Mouse (Mus musculus) embryo, embryonic 11 days (tissue): ENCODE data around the gene Prrc2a.
A peak's percentile ranks its signal among the peaks of the same experiment; 100 is the strongest.
"Not testable (repeated sequence)": the region's sequence is repeated elsewhere in the genome, so short reads cannot be mapped to it uniquely, and the experiment has no call there.

ENCODE experiments used
- DNase-seq: peaks from one replicate; pipeline ENCODE4 v3.0.0-alpha.2; 2015

Prrc2a gene

DNA sequence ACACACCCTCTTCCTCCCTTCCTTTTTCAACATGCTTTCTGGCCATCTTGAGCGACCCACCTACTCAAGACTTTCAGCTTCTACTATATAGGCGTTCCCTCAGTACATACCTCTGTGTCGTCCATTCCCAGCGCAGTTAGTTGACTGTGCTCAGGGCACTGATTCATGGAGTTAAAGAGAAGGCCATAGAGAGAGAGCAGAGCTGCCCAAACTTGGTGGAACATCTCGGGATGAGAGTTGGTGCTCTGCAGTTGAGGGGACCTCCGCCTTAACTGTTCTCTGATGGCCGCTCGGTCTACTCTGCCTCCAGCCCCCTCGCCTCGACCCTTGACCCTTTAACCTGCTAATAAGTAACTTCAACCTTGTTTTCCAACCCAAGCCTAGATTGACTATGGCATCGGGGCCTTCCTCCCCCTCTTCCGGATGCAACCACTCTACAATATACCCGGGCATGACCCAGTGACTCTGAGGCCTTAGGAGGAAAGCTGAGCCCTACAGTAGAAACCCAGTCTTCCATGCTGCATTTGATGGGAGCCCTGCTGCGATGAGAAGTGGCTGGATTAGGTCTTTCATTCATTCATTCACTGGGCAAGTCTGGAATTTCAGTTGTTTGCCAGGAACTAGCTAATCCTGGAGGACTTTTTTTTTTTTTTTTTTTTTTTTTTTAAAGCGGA lies 33.1 kb downstream of the Prrc2a start, which contains the start of gene Apom:
Gene Apom (minus strand): TSS at position 551 of the 674 bp plus-strand sequence.
- no peak for DNase-seq

DNA sequence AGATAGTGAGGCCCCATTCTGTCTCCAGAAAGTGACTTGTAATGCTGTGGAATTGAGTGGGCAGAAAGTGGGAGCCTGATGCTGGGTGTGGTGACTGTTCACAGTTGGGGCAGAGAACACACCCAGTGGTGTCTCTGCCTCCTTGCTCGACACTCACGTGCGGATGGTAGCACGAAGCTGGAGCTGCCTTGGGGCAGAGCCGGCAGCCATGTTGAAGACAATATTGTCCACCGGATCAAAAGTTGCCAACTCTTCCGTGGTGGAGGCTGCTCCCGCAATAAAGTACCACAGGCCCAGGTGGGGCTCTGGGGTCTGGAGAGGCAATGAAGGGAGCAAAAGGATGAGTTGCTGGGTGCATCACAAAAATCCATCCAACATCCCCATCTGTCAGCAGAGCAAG lies 33.7 kb downstream of the Prrc2a start:
- DNase-seq, result no peak

DNA sequence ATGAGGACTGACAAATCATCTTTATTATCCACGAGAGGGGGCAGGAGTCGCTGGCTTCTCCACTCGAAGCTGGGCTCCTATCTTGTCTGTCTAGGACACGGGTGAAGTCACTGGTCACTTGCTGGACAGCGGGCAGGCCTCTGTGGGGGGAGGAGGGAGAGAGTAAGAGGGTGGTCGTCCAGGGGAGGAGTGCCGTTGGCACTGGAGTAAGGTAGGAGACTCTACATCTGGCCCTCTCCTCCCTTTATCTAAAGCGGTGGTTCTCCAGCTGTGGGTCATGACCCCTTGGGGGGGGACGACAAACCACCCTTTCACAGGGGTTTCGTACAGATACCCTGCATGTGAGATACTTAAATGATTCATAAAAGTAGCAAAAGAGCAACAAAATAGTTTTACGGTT lies 35.7 kb downstream of the Prrc2a start:
- DNase-seq, result no peak

DNA sequence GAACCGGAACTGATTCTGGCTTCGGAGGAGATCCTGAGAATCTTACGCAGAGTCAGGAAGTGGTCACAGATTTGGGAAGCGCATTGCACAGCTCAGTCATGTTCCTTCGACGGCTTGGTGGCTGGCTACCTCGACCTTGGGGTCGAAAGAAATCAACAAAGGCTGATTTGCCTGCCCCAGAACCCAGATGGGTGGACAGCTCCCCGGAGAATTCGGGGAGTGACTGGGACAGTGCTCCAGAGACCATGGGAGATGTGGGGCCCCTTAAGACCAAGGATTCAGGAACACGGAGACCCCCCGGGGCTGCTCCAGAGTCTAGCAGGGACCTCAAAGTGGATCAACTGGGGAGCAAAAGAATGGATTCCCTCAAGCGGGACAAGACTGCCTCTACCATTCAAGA lies 37.7 kb downstream of the Prrc2a start:
- no peak for DNase-seq

DNA sequence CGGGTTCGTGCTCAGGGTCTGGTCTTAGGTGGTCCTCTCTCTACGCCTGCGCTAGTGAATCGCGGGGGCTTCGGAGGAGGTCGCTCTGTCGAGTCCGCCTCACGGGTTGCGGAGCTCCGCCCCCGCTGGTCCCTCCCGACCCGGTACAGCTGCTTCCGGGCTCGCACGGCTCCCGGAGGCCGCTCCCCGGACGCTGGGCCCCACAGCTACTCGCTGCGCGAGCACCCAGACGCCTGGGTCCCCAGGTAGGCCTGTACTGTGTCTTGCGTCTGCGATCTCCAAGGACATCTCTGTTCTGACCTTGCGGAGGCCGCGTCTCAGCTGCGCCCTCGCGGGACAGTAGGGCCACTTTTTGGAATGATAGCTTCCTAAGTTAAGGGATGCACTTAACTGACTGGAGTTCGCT lies 38.5 kb downstream of the Prrc2a start, which contains the start of gene D17H6S53E:
Gene D17H6S53E (plus strand): TSS at position 168 of the 406 bp plus-strand sequence.
- peak; percentile 88 for DNase-seq

DNA sequence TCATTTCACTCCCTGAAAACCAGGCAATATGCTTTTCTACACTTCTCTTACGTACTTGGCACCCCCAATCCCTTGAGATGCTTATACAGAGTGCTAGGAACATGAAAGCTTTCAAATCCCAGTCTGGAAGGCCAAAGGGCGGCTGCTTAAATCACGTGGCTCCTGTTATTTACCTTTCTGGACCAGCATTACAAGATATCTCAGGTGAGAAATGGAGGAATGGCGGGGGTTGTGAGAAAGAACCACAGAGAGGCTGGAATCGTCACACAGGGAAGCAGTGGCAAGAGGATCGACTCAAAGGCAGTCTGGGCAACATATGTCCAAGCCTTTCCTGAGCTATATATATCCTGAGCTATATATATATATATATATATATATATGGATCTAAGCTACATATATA lies 39.1 kb downstream of the Prrc2a start:
- no peak for DNase-seq

DNA sequence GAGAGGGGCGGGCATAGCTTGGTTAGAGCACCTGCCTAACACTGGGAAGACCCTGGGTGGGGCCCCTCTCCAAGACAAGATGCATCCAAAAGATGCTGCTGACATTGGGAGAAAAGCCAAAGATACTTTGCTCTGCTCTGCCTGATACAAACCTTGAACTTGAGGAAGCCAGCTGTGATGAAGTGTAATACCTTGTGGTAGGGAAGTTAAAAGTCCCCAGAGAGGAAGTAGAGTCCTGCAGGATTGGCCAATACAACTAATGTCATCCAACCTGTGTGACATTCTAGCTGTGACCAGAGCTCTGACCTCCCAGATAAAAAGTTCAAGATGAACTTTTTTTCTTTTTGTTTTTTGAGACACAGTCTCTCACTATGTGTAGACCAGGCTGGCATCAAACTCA lies 39.6 kb downstream of the Prrc2a start:
- DNase-seq, result no peak

DNA sequence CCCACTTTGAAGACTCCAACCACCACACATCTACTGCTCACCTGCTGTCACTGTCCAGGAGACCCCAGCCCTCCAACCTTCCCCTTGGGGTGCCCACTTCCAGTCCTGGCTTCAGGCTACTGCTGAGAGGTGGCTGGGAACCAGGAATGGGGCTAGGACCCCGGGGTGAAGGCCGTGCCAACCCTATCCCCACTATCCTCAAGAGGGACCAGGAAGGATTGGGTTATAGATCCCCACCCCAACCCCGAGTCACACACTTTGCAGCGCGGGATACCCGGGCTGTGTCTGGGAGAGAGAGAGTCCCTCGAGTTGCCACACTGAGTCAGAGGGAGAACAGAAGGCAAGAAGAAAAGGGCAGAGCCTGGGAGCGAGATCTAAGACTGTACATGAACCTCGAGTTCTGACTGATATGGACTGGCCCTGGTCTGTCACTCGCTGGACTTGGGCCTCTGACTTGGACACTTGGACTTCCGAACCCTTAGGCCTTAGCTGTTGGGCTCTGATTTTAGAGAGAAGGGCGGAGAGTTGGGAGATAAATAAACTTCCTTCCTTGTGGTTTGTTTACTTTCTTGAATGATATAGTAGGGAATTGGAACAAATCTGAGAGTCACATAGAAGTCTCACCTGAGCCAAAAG lies 40.3 kb downstream of the Prrc2a start:
- DNase-seq, result not testable (repeated sequence)

DNA sequence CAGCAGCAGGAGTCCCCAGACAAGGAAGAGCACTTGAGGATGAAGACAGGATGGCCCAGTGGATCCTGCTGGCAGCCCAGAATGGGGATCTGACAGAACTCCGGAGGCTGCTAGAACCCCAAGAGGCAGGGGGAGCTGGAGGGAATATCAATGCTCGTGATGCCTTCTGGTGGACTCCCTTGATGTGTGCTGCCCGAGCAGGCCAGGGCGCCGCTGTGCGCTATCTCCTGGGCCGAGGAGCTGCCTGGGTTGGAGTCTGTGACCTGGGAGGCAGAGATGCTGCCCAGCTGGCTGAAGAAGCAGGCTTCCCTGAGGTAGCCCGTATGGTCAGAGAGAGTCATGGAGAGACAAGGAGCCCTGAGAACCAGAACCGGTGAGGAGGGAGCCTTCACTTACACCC lies 41.4 kb downstream of the Prrc2a start:
- not testable (repeated sequence) for DNase-seq

DNA sequence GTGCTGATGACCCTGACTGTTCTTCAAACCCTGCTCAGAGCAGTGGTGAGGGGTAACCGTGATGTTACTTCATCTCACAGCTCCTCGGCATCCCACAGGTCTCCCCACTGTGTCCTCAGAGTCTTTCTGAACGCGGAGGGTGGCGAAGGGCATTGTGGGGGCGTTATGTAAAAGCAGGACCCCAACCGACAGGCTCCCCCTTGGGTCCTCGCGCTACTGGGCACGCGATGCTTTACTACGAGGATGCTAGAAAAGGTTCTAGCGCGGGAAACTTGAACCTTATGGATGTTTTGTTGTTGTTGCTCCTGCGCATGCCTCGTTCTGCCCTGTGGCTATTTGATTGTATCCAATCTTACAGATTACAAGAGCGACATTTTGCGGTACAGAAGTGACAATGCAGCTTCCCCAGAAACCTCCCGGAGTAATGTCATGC lies 42.8 kb downstream of the Prrc2a start, which contains the start of gene Csnk2b:
Gene Csnk2b (minus strand): TSS at position 183 of the 433 bp plus-strand sequence.
- DNase-seq, result peak; percentile 79

DNA sequence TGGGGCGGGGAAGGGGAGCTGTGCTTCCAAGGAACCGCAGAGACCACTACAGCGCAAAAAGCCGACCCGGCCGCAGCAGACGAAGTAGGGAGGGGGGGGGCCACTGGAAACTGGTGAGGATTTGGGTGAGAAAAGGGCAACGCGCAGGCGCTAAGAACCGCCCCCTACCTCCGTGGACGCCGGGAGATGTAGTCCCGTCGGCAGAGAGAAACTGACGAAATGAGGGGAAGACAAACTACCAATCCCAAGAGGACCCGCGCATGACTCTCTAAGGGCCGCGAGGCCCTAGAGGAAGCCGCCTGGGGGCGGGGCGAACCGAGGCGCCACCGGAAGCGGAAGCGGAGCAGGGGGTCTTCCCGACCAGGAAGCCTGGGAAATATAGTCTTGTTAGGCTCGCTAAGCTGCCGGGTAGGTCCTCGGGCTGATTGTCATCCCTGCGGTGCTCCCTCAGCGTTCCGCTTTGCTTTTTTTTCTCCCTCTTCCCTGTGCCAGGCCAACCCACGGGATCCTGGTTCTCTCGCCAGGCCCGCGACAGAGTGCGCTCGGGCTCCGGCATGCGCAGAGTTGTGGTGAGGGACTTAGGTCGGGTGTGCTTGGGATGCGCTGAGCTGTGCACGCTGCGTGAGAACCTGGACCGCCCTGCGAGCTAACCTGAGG lies 43.4 kb downstream of the Prrc2a start, which contains the start of gene Gpank1:
Gene Gpank1 (plus strand): TSS at position 313 of the 657 bp plus-strand sequence.
- peak; percentile 100 for DNase-seq

DNA sequence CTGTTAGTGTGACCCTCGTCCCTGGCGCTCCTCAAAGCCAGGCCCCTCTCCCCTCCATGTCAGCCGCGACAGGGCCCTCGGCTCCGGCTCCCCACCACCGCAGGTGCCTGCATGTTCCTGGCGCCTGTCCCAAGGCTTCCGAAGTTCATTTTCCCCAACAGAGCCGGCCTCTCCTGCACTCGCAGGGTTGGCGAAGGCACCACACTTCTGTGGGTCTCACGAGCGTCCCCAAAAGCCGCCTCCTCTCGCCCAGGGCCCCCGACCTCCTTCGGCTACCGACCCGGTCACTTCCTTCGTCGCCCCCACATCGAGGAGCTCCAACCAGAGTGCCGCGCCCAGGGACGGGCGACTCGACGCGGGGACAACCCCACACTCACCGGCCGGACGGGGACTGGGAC lies 44.0 kb downstream of the Prrc2a start:
- DNase-seq, result no peak

DNA sequence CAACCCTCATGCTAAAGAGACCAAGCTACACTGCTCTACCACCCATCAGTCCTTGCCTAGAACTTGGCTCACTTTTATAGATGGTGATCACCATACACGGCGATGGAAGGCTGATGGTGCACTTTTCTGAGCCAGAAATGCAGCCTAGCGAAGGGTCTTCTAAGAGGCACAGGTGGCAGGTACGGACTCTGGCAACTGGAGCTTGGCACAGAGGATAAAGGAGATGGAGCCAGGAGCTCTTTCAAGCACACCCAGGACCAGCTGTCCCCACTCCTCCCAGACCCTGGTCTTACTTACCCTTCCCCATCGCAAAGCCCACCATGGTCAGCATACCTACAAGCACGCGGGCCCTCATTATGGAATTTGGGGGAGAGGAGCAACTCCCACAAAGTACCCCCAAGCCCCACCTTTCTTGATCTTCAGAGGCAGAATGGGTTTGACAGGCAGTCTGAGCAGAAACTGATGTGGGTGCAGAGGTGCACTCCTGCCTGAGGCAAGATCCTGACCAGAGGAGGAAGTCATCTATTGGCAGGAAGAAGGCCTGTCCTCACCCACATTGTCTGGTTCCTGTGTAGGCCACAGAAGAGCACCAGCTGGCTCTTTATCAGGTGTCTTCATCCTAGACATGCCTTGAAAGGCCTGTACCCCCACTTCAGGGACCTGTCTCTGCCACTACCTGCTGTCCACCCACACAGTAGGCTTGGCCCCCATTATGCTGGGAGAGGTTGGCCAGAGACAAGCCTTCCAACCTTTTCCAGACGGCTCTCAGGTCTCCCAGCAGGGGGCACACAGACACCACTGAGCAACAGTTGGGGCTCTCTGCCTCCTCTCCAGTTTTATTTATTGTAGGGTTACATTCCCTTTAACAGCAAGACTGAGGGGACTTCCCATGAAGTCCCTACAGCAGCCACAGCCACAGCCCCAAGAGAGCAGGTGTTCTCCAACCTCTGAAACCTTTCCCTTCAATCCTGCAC lies 49.4 kb downstream of the Prrc2a start, which contains the start of gene Ly6g5b:
Gene Ly6g5b (minus strand): TSS at position 383 of the 974 bp plus-strand sequence.
- no peak for DNase-seq

DNA sequence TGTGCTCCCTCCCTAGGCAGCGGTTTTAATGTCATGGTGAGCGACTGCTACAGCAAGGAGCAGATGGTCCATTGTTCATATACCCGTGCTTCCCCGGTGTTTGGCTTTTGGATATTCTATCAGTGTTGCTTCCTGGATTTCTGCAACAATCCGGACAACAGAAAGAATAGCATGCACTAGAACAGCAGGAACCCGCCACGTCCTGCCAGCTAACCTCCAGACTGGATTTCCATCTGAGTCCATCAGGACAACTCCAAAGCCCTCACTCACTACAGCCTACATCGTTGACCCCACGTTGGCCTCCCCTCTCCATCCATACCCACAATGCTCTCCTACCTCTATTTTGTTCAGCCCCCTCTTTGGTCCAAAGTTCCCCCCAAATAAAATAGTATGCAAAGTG lies 52.9 kb downstream of the Prrc2a start:
- no peak for DNase-seq

DNA sequence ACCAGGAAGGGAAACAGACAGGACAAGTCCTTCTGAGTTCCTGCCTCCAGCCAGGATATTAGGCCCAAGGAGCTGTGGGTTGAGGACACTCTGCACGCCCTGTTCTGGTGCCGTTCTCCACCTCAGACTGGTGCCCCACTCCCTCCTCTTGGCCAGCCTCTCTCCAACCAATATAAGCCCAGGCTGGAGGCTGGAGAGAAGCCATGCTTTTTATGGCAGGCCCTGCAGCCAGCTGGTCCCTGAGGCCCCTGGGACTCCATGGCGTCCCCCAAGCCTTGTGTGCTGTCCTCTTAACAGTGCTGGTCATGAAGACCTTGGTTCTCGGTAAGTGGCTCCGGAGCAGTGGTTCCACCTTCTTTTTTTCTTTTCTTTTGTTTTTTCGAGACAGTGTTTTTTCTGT lies 56.6 kb downstream of the Prrc2a start, which contains the start of gene Ly6g5c:
Gene Ly6g5c (plus strand): TSS at position 183 of the 400 bp plus-strand sequence.
- DNase-seq, result no peak

DNA sequence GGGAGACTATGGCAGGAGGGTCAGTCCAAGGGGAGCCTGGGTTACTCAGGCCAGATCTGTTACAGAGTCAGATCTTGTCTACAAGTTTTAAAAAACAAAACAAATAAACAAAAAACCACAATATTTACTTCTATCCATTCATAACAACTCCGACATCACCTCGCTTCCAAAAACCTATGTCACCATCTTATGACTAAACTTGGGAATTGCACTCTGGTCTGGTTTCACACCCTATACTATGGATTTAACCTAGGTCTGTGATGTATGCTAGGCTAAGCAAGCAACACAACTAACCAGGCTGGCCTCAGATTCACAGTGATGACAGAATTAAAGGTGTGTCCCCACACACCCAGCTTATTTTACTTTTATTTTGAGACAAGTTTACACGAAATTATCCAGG lies 58.2 kb downstream of the Prrc2a start:
- DNase-seq, result no peak

DNA sequence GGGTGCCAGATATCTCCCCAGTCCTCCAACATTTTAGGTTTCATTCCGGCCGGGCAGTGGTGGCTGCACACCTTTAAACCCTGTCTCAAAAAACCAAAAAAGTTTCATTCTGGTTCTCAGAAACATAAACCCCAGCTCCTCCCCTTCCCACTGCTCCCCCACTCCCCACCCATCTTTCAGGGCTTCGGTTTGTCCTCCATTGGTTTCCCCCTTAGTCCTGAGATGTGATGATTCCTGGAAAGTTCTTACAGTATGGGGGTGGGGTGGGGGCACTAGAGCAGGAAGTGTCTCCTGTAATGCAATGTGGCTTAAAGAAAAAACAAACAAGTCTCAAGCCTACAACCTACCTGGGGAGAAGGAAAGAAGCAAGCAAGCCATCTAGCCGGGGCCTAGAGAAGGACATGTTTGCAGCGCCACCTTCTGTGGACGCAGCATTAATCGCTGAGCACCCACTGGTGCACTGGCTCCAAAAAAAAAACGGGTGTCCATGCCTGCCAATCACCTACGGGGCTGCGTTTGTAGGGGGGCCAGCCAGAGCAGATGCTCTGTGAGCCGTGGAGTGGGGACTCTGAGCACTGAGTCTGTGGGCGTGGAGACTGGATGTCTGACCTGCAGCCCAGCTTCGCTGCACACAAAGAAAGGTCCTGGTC lies 58.8 kb downstream of the Prrc2a start:
- DNase-seq, result peak; percentile 73

DNA sequence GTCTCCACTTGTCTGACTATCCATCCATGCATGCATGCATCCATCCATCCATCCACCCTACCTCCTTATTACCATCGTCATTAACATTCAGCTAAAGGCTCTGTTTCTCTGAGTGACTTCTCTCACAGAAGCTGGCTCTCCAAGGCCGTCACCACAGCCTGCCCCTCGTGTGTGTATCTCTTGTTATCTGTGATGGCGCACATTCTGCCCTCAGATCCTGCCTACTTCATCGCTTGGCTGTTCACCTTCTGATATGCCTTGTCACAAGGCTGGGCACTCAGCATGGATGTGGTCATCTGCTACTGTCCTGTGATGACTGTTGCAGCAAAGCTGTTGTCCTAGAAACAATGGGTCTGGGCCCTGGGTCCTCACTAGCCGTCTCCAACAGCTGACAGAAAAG lies 59.9 kb downstream of the Prrc2a start:
- no peak for DNase-seq

DNA sequence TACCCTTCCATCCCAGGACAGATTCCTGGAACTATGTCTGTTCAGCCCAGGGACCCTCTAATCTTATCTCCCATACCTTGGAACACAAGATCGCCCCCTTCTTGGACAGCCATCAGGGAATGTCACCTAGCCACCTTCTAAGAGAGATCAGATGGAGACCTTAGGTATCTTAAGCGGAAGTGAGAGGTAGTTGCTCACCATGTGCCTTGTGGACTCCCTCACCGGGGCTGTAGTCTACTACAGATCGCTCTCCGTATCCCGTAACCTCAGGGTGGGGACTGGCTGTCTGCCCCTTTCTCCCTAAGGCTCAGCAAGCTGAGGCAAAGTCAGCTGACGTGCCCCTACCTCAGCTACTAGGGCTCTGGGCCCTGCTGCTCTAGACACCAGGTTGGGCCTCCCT lies 60.6 kb downstream of the Prrc2a start:
- DNase-seq, result no peak

DNA sequence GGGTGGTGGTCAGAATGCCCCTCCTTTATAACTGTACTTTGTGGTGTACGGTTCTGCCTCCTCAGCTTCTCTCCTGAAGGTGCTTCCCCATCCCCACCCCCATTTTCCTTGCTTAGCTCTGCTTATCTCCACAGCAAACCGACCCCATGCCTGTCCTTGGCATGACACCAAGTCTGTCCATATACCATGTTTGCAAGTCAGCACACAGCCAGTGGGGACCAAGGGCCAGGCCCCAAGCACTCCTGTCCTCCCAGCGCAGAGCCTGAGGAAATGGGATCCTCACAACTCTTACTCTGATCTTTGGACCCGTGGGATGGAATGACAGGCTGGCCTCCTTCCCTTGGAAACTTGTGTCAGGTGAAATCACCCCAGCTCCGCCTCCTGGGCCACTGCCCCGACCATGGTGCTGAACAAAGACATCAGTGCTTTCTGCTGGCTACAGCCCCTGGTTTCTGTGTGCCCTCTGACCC lies 61.4 kb downstream of the Prrc2a start:
- DNase-seq, result no peak

DNA sequence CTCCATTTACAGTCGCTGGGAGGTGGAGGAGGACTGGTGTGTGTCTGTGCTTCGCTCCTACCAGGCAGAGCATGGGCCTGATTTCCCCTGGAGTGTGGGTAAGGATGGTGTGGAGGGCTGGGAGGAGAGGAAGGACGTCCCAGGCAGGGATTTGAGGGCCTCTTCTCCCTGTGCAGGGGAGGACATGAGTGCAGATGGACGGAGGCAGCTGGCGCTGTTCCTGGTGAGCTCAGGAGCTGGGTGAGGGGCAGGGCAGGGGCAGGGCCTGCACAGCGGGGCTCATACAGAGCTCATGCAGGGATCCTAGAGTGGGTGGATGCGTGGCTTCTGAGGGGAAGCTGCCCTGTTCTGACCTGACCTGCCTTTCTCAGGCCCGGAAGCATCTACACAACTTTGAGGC lies 62.4 kb downstream of the Prrc2a start:
- no peak for DNase-seq

DNA sequence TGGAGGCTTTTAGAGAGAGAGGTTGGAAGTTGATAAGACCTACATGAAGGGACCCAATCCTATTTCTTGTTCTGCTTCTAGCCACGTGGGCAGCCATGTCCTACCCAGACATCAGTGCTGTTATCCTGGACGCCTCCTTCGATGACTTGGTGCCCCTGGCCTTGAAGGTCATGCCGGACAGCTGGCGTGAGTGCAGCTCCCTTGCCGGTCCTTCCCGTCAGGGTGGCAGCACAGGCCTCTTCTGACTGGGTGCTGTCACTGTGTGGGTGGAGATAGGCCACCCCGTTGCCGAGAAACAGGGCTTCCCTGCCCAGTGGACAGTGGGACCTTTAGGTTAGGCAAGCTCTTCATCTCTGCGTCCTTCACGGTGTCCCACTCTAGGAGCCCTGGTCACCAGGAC lies 63.5 kb downstream of the Prrc2a start:
- DNase-seq, result no peak
